16 mouse cellular contexts compared by ENCODE assay signal in genomic region chr9:85413813-85414212, GRCm38 (mm10).
A peak's percentile ranks its signal among the peaks of the same experiment; 100 is the strongest.
DNase-seq lines count a peak whose midpoint lies in the region; ATAC-seq and TF ChIP-seq lines count a peak whose summit lies in the region.
"Had no signal": no experiment of that assay in that cellular context is flagged by ENCODE, and none has a peak within 500 bp of the region (broad histone marks: within the 10 kb centered on the region; RNA-seq: fewer than 3 reads in every experiment).

No protein-coding gene starts in this region.

- H3K79me2 ChIP-seq in CH12.LX (replicated peaks; ENCODE audit: control insufficient read depth, extremely low read depth, insufficient read depth, poor library complexity, severe bottlenecking) = no peaks in the 10 kb centered on the region

- no peak for TF ChIP-seq POLR2A in CH12.LX (IDR thresholded peaks at IDR 0.05; ENCODE audit: low read depth, low read length)

- no peaks in the 10 kb centered on the region; the same call in 1 of the 2 replicates for H3K4me1 ChIP-seq in liver, postnatal 0 days (ENCODE audit: insufficient read depth)
- peaks cover 3 to 15% of the 10 kb centered on the region in 2 experiments; a peak in 3 of 4 replicates for H3K4me1 ChIP-seq in CH12.LX (ENCODE audit: control insufficient read depth in 1 of 2, insufficient read depth in 2 of 2)
- peaks cover 13% of the 10 kb centered on the region; the same call in 1 of the 2 replicates for H3K4me1 ChIP-seq in stomach, embryonic 14.5 days (ENCODE audit: control insufficient read depth, insufficient read depth, low read length)
- H3K4me1 ChIP-seq: midbrain, embryonic 12.5 days had no signal

- H3K9me3 ChIP-seq in liver, postnatal 0 days (ENCODE audit: low read length) = no peaks in the 10 kb centered on the region
- H3K9me3 ChIP-seq in CH12.LX (replicated peaks; ENCODE audit: low read length) = no peaks in the 10 kb centered on the region
- H3K9me3 ChIP-seq in stomach, embryonic 14.5 days (ENCODE audit: control insufficient read depth, low read depth, low read length) = no peaks in the 10 kb centered on the region
- H3K9me3 ChIP-seq: liver, embryonic 15.5 days; midbrain, embryonic 12.5 days; neural tube, embryonic 13.5 days had no signal

- no peak for TF ChIP-seq RAD21 in CH12.LX (IDR thresholded peaks at IDR 0.05; ENCODE audit: low read depth, low read length)

- no peaks in the 10 kb centered on the region for H3K27me3 ChIP-seq in liver, postnatal 0 days (ENCODE audit: insufficient read depth, low read length)
- H3K27me3 ChIP-seq in CH12.LX (replicated peaks) = no peaks in the 10 kb centered on the region
- no peaks in the 10 kb centered on the region for H3K27me3 ChIP-seq in stomach, embryonic 14.5 days (ENCODE audit: control insufficient read depth, insufficient read depth, low read length)
- H3K27me3 ChIP-seq: liver, embryonic 15.5 days; midbrain, embryonic 12.5 days; neural tube, embryonic 13.5 days had no signal

- no peak overlapping the region for H3K4me2 ChIP-seq in liver, postnatal 0 days (ENCODE audit: low read depth, low read length)
- H3K4me2 ChIP-seq in CH12.LX (ENCODE audit: insufficient read depth, low read depth, poor library complexity, severe bottlenecking) = peak overlapping the region; percentile 36; the same call in 1 of the 2 replicates
- no peak overlapping the region for H3K4me2 ChIP-seq in stomach, embryonic 14.5 days (replicated peaks; ENCODE audit: low read depth, low read length)
- H3K4me2 ChIP-seq: liver, embryonic 15.5 days; midbrain, embryonic 12.5 days; neural tube, embryonic 13.5 days had no signal

- DNase-seq in liver, postnatal 0 days = no peak
- no peak for DNase-seq in liver
- peak; percentile 54 for DNase-seq in CH12.LX (ENCODE audit: extremely low read depth)
- DNase-seq in layer of hippocampus, postnatal 36 days = no peak
- no peak for DNase-seq in adipocyte (ENCODE audit: low spot score)
- DNase-seq: heart, adult 11 months; heart, postnatal 36 days; kidney, postnatal 14 days; right cerebral cortex, adult 18-20 months; thymus, postnatal 25 days had no signal

- no peak for TF ChIP-seq EP300 in liver, postnatal 0 days (IDR thresholded peaks at IDR 0.05; ENCODE audit: low read depth)
- peak; percentile 84 for TF ChIP-seq EP300 in CH12.LX (IDR thresholded peaks at IDR 0.05; ENCODE audit: low read length)

- H3K27ac ChIP-seq in liver, postnatal 0 days (ENCODE audit: low read depth) = no peak overlapping the region
- H3K27ac ChIP-seq in CH12.LX (ENCODE audit: insufficient read depth, low read depth) = no peak overlapping the region
- no peak overlapping the region for H3K27ac ChIP-seq in stomach, embryonic 14.5 days (ENCODE audit: low read length)
- H3K27ac ChIP-seq: liver, embryonic 15.5 days; midbrain, embryonic 12.5 days; neural tube, embryonic 13.5 days had no signal

- H3K36me3 ChIP-seq in liver, postnatal 0 days (replicated peaks; ENCODE audit: insufficient read depth, low read length) = no peaks in the 10 kb centered on the region
- H3K36me3 ChIP-seq in CH12.LX (replicated peaks in 1 of 2; ENCODE audit: control insufficient read depth in 1 of 2, insufficient read depth in 1 of 2, low read length in 1 of 2) = no peaks in the 10 kb centered on the region
- no peaks in the 10 kb centered on the region for H3K36me3 ChIP-seq in stomach, embryonic 14.5 days (ENCODE audit: control insufficient read depth, insufficient read depth, low read length)
- H3K36me3 ChIP-seq: liver, embryonic 15.5 days; midbrain, embryonic 12.5 days; neural tube, embryonic 13.5 days had no signal

- dilution Hi-C loops in CH12.LX (cut with MboI; ENCODE audit: extremely low pct_ligation_motif_present, extremely low pct_unique_long_range_greater_than_20kb, low sequenced_read_pairs) = no loop called here

- peak; percentile 65 for ATAC-seq in liver, postnatal 0 days
- ATAC-seq in hematopoietic stem cell, adult 5-6 weeks (replicated peaks in 1 of 2; ENCODE audit: insufficient read depth in 1 of 2, low FRiP score in 2 of 2, low TSS enrichment in 1 of 2, low read depth in 1 of 2, poor library complexity in 2 of 2, severe bottlenecking in 2 of 2) = peak; percentile 58 to 65
- ATAC-seq in stomach, embryonic 14.5 days (ENCODE audit: insufficient number of reproducible peaks, insufficient read depth, low FRiP score, low read depth) = peak; percentile 78; the same call in 1 of the 2 replicates

- 11% methylated on average over 1 of the region's 1 CpGs for WGBS in liver, postnatal 0 days (ENCODE audit: insufficient replicate concordance)
- WGBS in stomach, embryonic 14.5 days = 15% methylated on average over 1 of the region's 1 CpGs

- H3K9ac ChIP-seq in liver, postnatal 0 days (replicated peaks) = no peak overlapping the region
- no peak overlapping the region for H3K9ac ChIP-seq in CH12.LX (ENCODE audit: insufficient read depth, low read depth)
- no peak overlapping the region for H3K9ac ChIP-seq in stomach, embryonic 14.5 days (replicated peaks; ENCODE audit: low read depth, low read length)
- H3K9ac ChIP-seq: liver, embryonic 15.5 days; midbrain, embryonic 12.5 days; neural tube, embryonic 13.5 days had no signal

- in situ Hi-C loops in CH12.LX (cut with MboI; ENCODE audit: low pct_ligation_motif_present, low pct_unique_long_range_greater_than_20kb, low sequenced_read_pairs) = no loop called here

- no peak overlapping the region for H3K4me3 ChIP-seq in liver, postnatal 0 days (ENCODE audit: low read depth, low read length)
- H3K4me3 ChIP-seq in CH12.LX (replicated peaks in 1 of 3; ENCODE audit: low read depth in 2 of 3, low read length in 2 of 3, poor library complexity in 1 of 3) = no peak overlapping the region
- H3K4me3 ChIP-seq in stomach, embryonic 14.5 days (ENCODE audit: low read depth, low read length) = no peak overlapping the region
- H3K4me3 ChIP-seq: erythroblast, embryonic 14.5 days; liver, embryonic 15.5 days; midbrain, embryonic 12.5 days; neural tube, embryonic 13.5 days had no signal

- TF ChIP-seq CTCF in liver, postnatal 0 days (IDR thresholded peaks at IDR 0.05; ENCODE audit: low read depth) = no peak
- no peak for TF ChIP-seq CTCF in CH12.LX (conservative IDR thresholded peaks at IDR 0.05 in 1 of 2, IDR thresholded peaks at IDR 0.05 in 1 of 2; ENCODE audit: low read depth in 2 of 2, low read length in 2 of 2)

TF ChIP-seq in CH12.LX, 34 proteins besides CTCF, POLR2A, EP300 and RAD21:
- TF ChIP-seq IRF4 (IDR thresholded peaks at IDR 0.05; ENCODE audit: low read depth, low read length) (peak; percentile 79), ZKSCAN1 (IDR thresholded peaks at IDR 0.05; ENCODE audit: borderline replicate concordance, low read depth, low read length) (no peak), ETS1 (conservative IDR thresholded peaks at IDR 0.05; ENCODE audit: low read depth, low read length) (peak; percentile 68), CHD1 (IDR thresholded peaks at IDR 0.05; ENCODE audit: low read depth, low read length) (no peak), JUN (IDR thresholded peaks at IDR 0.05; ENCODE audit: insufficient read depth, low read depth, low read length) (peak; percentile 78), BHLHE40 (IDR thresholded peaks at IDR 0.05; ENCODE audit: low read depth, low read length) (peak; percentile 63), TCF12 (IDR thresholded peaks at IDR 0.05; ENCODE audit: low read depth, low read length) (peak; percentile 51; the same call in 1 of the 2 replicates), JUND (conservative IDR thresholded peaks at IDR 0.05; ENCODE audit: low read depth, low read length) (peak; percentile 92)
